Mouse (Mus musculus) heart, embryonic 11.5 days (tissue): ENCODE results near the gene Pik3cd. TPM values are rescaled to one million over a fixed set of nuclear protein-coding genes. Genes with fewer than 3 reads are reported as not detected.

ENCODE experiments used
- ATAC-seq: fragments of 200-750 bp; cut with Nextera tagmentation; replicated peaks from 2 replicates; pipeline ENCODE4 v1.8.0; 2017; ENCODE audit warnings: moderate library complexity; ENCODE audit not compliant: insufficient number of reproducible peaks, low FRiP score, low TSS enrichment
- H3K27ac ChIP-seq: fragments of 300-500 bp; sonication (generic); 2 replicates; pipeline ENCODE4 v1.5.1; 2014; ENCODE audit warnings: mild to moderate bottlenecking, low read depth, low read length
- H3K27me3 ChIP-seq: fragments of 300-500 bp; sonication (generic); 2 replicates; pipeline ENCODE4 v1.6.1; 2014; ENCODE audit warnings: mild to moderate bottlenecking, low read length, mixed read lengths; ENCODE audit not compliant: control insufficient read depth, insufficient read depth
- H3K36me3 ChIP-seq: fragments of 300-500 bp; sonication (generic); 2 replicates; pipeline ENCODE4 v1.6.1; 2014; ENCODE audit warnings: mild to moderate bottlenecking, low read length, moderate library complexity, mixed read lengths; ENCODE audit not compliant: control insufficient read depth, insufficient read depth
- H3K4me1 ChIP-seq: fragments of 300-500 bp; sonication (generic); 2 replicates; pipeline ENCODE4 v1.6.1; 2014; ENCODE audit warnings: low read length; ENCODE audit not compliant: control insufficient read depth, insufficient read depth
- H3K4me2 ChIP-seq: fragments of 300-500 bp; sonication (generic); 2 replicates; pipeline ENCODE4 v1.6.1; 2014; ENCODE audit warnings: mild to moderate bottlenecking, moderate library complexity
- H3K4me3 ChIP-seq: fragments of 300-500 bp; sonication (generic); 2 replicates; pipeline ENCODE4 v1.5.1; 2014; ENCODE audit warnings: low read depth, low read length
- H3K9ac ChIP-seq: fragments of 300-500 bp; sonication (generic); 2 replicates; pipeline ENCODE4 v1.6.1; 2014; ENCODE audit warnings: mild to moderate bottlenecking, low read depth, low read length, moderate library complexity
- H3K9me3 ChIP-seq: fragments of 300-500 bp; sonication (generic); replicated peaks from 2 replicates; pipeline ENCODE4 v1.6.1; 2016; ENCODE audit warnings: low read length; ENCODE audit not compliant: control insufficient read depth
- WGBS: fragments of 180-500 bp; shearing (Covaris S2); extraction: QIAGEN DNeasy Blood & Tissue Kit; methylation state at CpG from one replicate; pipeline ENCODE4 v1.1.7; 2014; ENCODE audit not compliant: insufficient replicate concordance; 5-methylcytosine and 5-hydroxymethylcytosine counted together
- polyA plus RNA-seq: library from polyadenylated mRNA; unstranded; fragments of >200 nt; fragmentation: Nextera tagmentation; extraction: Ambion mirVana; gene quantifications from 2 replicates; pipeline ENCODE4 v1.2.1, GENCODE M21; 2014

The Pik3cd gene
- polyA plus RNA-seq, 1 experiment from 2014 or later = 2.3 TPM

GRCm38 (mm10) chr4:149730827-149731226, 28.5 kb upstream of the Pik3cd start:
- peaks cover 41% of the 10 kb centered on the region for H3K4me1 ChIP-seq
- no peaks in the 10 kb centered on the region for H3K9me3 ChIP-seq
- H3K36me3 ChIP-seq = peaks cover 28% of the 10 kb centered on the region
- no peaks in the 10 kb centered on the region for H3K27me3 ChIP-seq
- H3K4me2 ChIP-seq = no peak overlapping the region
- 68% methylated on average over 7 of the region's 7 CpGs for WGBS
- no peak overlapping the region for H3K27ac ChIP-seq
- ATAC-seq = no peak
- no peak overlapping the region for H3K9ac ChIP-seq
- H3K4me3 ChIP-seq = no peak overlapping the region

- WGBS = 77% methylated on average over 8 of the region's 8 CpGs
- H3K27me3 ChIP-seq = no peaks in the 10 kb centered on the region
- ATAC-seq = no peak
- H3K4me2 ChIP-seq = no peak overlapping the region
- no peak overlapping the region for H3K27ac ChIP-seq
- no peak overlapping the region for H3K9ac ChIP-seq
- peaks cover 23% of the 10 kb centered on the region for H3K4me1 ChIP-seq
- peaks cover 28% of the 10 kb centered on the region for H3K36me3 ChIP-seq
- no peaks in the 10 kb centered on the region for H3K9me3 ChIP-seq
- H3K4me3 ChIP-seq = no peak overlapping the region
Measured at GRCm38 (mm10) chr4:149728810-149729209, 26.4 kb upstream of the Pik3cd start.

- no peak for ATAC-seq
- WGBS = 92% methylated on average over 5 of the region's 5 CpGs
Measured at GRCm38 (mm10) chr4:149727636-149728035, 25.3 kb upstream of the Pik3cd start.

GRCm38 (mm10) chr4:149725661-149726350, 23.4 kb upstream of the Pik3cd start:
- Histone ChIP-seq H3K36me3 (peaks cover 32% of the 10 kb centered on the region), H3K9me3 (no peaks in the 10 kb centered on the region), H3K27ac (no peak overlapping the region), H3K9ac (no peak overlapping the region), H3K4me2 (no peak overlapping the region), H3K4me3 (no peak overlapping the region), H3K27me3 (no peaks in the 10 kb centered on the region), H3K4me1 (peaks cover 1% of the 10 kb centered on the region; the same call in 1 of the 2 replicates)
- no peak for ATAC-seq
- 54% methylated on average over 15 of the region's 15 CpGs for WGBS

More at GRCm38 (mm10) chr4:149727636-149728035, 25.3 kb upstream of the Pik3cd start:
- no peak overlapping the region for H3K9ac ChIP-seq
- no peak overlapping the region for H3K4me2 ChIP-seq
- peaks cover 11% of the 10 kb centered on the region for H3K4me1 ChIP-seq
- no peaks in the 10 kb centered on the region for H3K9me3 ChIP-seq
- no peak overlapping the region for H3K4me3 ChIP-seq
- peaks cover 28% of the 10 kb centered on the region for H3K36me3 ChIP-seq
- H3K27me3 ChIP-seq = no peaks in the 10 kb centered on the region
- no peak overlapping the region for H3K27ac ChIP-seq

- Histone ChIP-seq H3K9me3 (no peaks in the 10 kb centered on the region), H3K36me3 (peaks cover 38% of the 10 kb centered on the region), H3K4me2 (no peak overlapping the region), H3K4me3 (no peak overlapping the region), H3K9ac (no peak overlapping the region), H3K27me3 (no peaks in the 10 kb centered on the region), H3K4me1 (no peaks in the 10 kb centered on the region), H3K27ac (no peak overlapping the region)
- ATAC-seq = no peak
- 87% methylated on average over 17 of the region's 17 CpGs for WGBS
Measured at GRCm38 (mm10) chr4:149724916-149725470, 22.6 kb upstream of the Pik3cd start.

GRCm38 (mm10) chr4:149723855-149724731, 21.7 kb upstream of the Pik3cd start:
- H3K4me1 ChIP-seq = no peaks in the 10 kb centered on the region
- no peaks in the 10 kb centered on the region for H3K27me3 ChIP-seq
- no peak overlapping the region for H3K4me3 ChIP-seq
- no peak overlapping the region for H3K4me2 ChIP-seq
- no peak overlapping the region for H3K27ac ChIP-seq
- 74% methylated on average over 17 of the region's 17 CpGs for WGBS
- no peak overlapping the region for H3K9ac ChIP-seq
- H3K36me3 ChIP-seq = peaks cover 35% of the 10 kb centered on the region
- H3K9me3 ChIP-seq = no peaks in the 10 kb centered on the region
- ATAC-seq = peak; percentile 24; the same call in 1 of the 2 replicates

GRCm38 (mm10) chr4:149723021-149723390, 20.6 kb upstream of the Pik3cd start:
- Histone ChIP-seq H3K4me1 (no peaks in the 10 kb centered on the region), H3K27ac (no peak overlapping the region), H3K27me3 (no peaks in the 10 kb centered on the region), H3K4me3 (no peak overlapping the region), H3K9ac (no peak overlapping the region), H3K4me2 (no peak overlapping the region), H3K36me3 (peaks cover 41% of the 10 kb centered on the region), H3K9me3 (no peaks in the 10 kb centered on the region)
- no peak for ATAC-seq
- WGBS = 96% methylated on average over 12 of the region's 12 CpGs

GRCm38 (mm10) chr4:149722104-149723020, 20.0 kb upstream of the Pik3cd start:
- H3K9me3 ChIP-seq = no peaks in the 10 kb centered on the region
- no peak overlapping the region for H3K4me2 ChIP-seq
- H3K36me3 ChIP-seq = peaks cover 39% of the 10 kb centered on the region
- no peaks in the 10 kb centered on the region for H3K27me3 ChIP-seq
- WGBS = 87% methylated on average over 24 of the region's 24 CpGs
- no peaks in the 10 kb centered on the region for H3K4me1 ChIP-seq
- no peak overlapping the region for H3K27ac ChIP-seq
- H3K9ac ChIP-seq = no peak overlapping the region
- no peak for ATAC-seq
- H3K4me3 ChIP-seq = no peak overlapping the region
